Mouse (Mus musculus) CD4-positive naive resting alpha-beta T cell, adult 76 days (primary cell): ENCODE results near the gene Acox1. TPM values are rescaled to one million over a fixed set of nuclear protein-coding genes. Genes with fewer than 3 reads are reported as not detected.

Experiments
- total RNA-seq: library from RNA; stranded (reverse); gene quantifications from one replicate; pipeline ENCODE4 v1.2.4, GENCODE M21; 2023

Gene Acox1
- total RNA-seq: 40.6 TPM

DNA sequence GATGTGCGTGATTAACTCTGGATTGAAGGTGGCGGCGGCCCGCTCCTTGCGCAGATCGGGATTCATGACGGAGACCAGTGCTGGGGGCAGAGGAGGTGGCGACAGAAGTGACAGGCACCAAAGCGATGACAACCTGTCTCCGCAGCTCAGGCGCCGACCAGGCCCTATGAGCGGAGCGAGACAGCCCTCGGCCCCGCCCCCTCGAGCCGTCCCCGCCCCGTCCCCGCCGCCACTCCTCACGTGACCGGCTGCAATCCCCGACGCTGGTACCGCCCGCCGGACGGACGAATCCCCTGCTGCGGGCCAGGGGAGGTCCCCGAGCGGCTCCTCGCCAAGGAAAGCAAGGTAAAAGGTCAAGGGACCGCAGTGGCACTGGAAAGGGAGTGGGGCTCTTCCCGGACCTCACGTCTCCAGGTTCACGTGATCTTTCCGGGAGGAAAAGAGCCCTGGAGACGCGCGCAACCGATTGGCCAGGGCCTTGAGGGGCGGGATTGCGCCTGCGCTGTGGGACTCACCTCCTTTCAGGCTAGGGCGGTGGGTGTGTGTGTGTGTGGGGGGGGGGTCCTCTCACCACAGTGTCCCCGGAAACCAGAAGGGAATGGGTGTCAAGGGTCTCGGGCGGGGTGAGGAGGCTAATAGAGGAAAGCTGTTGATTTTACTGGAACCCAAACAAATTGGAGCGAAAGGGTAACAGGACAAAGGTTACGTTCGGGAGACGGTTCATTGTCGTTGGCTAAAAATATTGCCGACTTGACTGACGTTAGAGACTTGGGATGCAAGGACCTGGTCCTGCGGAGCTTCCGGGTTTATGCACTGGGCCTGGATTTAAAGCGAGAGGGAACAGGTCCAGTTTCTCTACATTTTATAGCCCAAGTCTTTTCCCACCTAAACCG, at the start of gene Acox1, which contains the start of gene Ten1:
Acox1 (minus strand) TSS at position 407 of the 893 bp plus-strand sequence.
Ten1 (plus strand) TSS at position 217 of the 893 bp plus-strand sequence.

DNA sequence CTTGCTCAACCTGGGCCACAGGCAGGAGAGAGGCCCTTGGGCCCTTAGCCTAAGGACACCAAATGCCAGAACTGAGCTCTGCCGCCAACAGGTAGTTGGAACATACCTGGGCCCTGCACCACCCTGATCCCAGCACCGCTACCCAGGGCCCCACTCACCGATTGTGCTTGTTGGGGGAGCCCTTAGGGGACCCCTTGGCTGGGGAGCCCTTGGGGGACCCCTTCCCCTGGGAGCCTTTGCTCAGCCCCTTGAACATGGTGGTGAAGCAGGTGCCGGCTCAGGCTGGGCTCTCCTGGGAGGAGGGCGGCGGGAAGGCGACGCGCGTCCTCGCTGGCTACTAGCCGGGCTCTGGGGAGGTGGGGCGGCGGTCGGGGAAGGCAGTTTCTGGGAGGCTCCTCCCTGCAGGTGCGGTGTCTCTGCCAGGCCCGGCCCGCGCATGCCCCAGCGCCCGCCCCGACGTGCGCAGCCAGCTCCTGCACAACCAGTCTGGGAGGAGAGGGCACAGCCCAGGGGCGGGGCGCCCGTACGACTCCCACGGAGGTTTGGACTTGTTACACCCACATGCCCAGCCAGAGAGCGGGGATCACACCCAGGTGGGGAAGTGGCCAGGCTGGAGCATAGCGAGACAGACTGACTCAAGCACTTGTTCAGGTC, 39.0 kb upstream of the Acox1 start, which contains the start of gene Evpl:
Evpl (minus strand) TSS at position 336 of the 654 bp plus-strand sequence.

DNA sequence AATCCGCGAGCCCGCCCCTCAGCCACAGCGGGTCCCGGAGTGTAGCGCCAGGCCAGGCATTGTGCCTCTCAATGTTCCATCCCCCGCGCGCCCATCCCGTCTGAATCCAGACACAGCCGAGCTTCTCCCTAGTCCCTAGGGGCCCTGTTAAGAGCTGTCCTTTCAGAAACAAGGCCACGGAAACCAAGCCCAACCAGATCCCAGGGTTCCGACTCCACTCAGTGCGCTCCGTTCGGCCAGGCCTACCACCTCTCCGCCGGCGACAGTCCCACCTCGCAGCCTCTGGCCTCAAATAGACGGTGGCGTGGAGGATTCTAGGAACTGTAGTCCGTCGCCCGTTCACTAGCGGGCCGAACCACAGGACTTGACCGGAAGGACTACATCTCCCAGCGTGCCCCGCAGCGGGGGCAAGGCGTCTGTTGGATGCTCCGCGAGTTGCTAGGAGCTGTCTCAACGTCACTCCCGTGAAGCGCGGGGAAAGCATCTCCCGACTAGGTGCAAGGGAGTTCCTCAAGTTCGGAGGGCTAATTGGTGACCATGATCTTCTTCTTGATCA, 30.9 kb downstream of the Acox1 start, which contains the start of gene Fbf1:
Fbf1 (minus strand) TSS at position 283 of the 556 bp plus-strand sequence.

DNA sequence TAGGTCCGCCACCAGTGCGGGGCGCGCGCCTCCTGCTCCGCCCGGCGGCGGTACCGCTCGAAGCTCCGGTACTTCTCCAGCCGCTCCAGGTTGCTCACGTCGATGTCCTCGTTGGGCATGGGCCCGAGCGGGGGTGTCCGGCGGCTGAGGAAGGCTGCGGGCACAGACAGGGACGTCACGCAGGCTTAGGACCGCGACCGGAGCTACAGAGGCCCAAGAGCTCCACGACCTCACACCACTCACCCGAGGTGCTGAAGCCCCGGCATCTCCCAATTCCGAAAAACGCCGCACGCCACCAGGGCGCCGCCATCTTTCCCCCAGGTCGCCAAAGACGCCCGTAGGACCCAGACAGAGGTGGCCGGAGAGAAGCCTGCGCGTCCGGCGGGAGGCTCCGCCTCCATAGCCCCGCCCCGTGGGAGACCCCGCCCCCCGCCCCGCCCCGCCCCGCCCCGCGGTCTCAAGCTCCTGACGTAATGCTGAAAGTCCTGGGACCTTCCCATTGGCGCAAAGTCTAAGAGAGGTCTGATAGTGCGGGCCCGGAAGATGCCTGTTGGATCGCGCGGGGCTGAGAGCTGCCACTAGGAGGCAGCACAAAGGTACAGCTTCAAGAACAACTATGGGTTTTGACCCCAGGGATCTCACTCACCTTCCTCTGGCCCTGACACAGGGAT, 60.2 kb downstream of the Acox1 start, which contains the start of gene Mrpl38:
Mrpl38 (minus strand) TSS at position 401 of the 671 bp plus-strand sequence.

DNA sequence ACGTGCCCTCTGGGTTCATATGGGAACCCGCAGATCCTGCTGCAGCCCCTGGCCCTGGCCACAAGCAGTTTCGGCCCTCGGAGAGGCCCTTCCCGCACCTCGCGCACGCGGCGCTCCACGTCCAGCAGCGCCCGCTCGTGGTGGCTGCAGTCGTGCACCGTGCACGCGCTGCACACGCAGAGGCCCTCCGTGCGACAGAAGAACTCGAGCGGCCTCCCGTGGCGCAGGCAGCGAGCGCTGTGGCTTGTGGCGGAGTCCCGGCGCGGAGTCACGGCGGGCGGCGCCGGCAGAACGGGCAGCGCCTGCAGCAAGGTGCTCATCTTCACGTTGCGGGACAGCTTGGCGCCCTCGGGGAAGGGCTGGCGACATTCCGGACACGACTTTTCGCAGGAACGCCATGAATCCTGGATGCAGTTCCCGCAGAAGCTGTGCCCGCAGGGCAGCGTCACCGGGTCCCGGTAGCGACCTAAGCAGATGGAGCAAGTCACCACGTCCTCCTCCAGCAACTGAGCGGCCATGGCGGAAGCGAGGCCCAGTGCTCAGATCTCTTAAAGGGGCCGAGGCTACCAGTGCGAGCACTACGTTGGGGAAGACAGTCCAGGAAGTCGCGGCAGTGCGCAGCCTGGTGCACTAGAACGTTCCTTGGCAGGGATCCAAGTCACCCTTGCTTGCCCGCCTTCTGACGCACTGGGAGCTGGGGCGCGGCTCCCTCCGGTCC, 68.2 kb downstream of the Acox1 start, which contains the start of gene Trim65:
Trim65 (minus strand) TSS at position 641 of the 718 bp plus-strand sequence.

DNA sequence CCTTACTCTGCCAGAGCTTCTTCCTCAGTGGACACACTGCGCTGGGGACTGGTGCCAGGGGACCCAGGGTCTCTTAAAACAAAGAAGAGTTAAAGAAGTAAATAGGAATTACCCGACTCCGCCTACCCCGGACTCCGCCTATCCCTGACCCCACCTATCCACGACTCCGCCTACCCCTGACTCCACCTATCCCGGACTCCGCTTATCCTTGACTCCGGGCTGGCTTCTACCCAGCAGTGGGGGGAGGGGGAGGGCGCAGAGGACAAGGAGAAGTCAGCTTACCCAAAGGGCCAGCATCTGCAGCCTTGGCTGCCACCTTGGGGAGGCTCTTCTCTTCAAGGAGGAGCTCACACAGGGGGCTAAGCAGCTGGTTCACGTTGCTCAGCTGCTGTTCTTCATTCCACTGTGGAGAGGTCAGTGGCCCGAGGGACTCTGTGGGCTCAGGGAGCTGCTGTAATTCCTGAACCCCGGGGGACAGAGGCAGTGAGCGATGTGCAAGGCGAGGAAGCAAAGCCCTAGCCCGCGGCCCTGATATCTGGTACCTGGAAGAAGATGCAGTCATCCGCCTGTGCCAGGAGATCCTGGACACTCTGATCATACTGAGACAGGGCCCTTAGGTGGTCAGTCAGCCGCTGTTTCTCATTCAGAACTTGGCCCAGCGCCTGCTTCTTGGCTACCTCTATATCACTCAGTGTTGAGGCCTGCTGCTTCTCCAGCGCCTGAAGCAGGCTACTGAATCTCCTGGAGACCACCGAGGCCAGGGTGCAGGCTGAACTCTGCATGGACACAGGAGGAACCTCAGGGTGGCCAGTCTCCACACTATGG, 71.5 kb downstream of the Acox1 start, which contains the start of gene Trim47:
Trim47 (minus strand) TSS at position 55 of the 825 bp plus-strand sequence.

Other genes with a start within 250 kb of the Acox1 start
- gene Itgb4, start 224.3 kb downstream of the Acox1 start, total RNA-seq: not detected
- 12.6 TPM for gene Galk1, start 186.3 kb downstream of the Acox1 start, total RNA-seq
- gene H3f3b, start 171.1 kb downstream of the Acox1 start, total RNA-seq: 1,542 TPM
- gene Unk, start 168.7 kb downstream of the Acox1 start, total RNA-seq: 62.9 TPM
- 71.6 TPM for gene Unc13d, start 121.1 kb downstream of the Acox1 start, total RNA-seq
- gene Wbp2, start 112.0 kb downstream of the Acox1 start, total RNA-seq: 192 TPM
- 0.73 TPM for gene Trim47, start 71.8 kb downstream of the Acox1 start, total RNA-seq
- gene Trim65, start 67.9 kb downstream of the Acox1 start, total RNA-seq: 30.5 TPM
- gene Mrpl38, start 60.2 kb downstream of the Acox1 start, total RNA-seq: 49.6 TPM
- 19.2 TPM for gene Fbf1, start 30.9 kb downstream of the Acox1 start, total RNA-seq
- gene Ten1, start 190 bp downstream of the Acox1 start, total RNA-seq: 31.4 TPM
- 0.35 TPM for gene Evpl, start 39.0 kb upstream of the Acox1 start, total RNA-seq
- 63.1 TPM for gene Srp68, start 75.2 kb upstream of the Acox1 start, total RNA-seq
- not detected for gene Galr2, start 81.9 kb upstream of the Acox1 start, total RNA-seq
- gene Exoc7, start 108.2 kb upstream of the Acox1 start, total RNA-seq: 46.1 TPM
- 0.29 TPM for gene Foxj1, start 136.4 kb upstream of the Acox1 start, total RNA-seq
- gene Rnf157, start 214.0 kb upstream of the Acox1 start, total RNA-seq: 13.9 TPM
- gene Ubald2, start 235.0 kb upstream of the Acox1 start, total RNA-seq: 149 TPM